Mouse (Mus musculus): ENCODE data around the gene Dapp1. TPM values are rescaled to one million over a fixed set of nuclear protein-coding genes. Genes with fewer than 3 reads are reported as not detected.

The Dapp1 gene
- total and polyA plus RNA-seq, 3 experiments: 53.5 to 63.6 (median 62.8) TPM

- dilution Hi-C loops (cut with MboI; ENCODE audit: extremely low pct_ligation_motif_present, extremely low pct_unique_long_range_greater_than_20kb, low sequenced_read_pairs) (no loop called here), in situ Hi-C loops (cut with MboI; ENCODE audit: low pct_ligation_motif_present, low pct_unique_long_range_greater_than_20kb, low sequenced_read_pairs) (no loop called here)
- Histone ChIP-seq H3K9me3 (replicated peaks; ENCODE audit: low read length) (peaks cover 9% of the 10 kb centered on the region), H3K27ac (ENCODE audit: insufficient read depth, low read depth) (no peak overlapping the region), H3K27me3 (replicated peaks) (no peaks in the 10 kb centered on the region), H3K79me2 (replicated peaks; ENCODE audit: control insufficient read depth, extremely low read depth, insufficient read depth, poor library complexity, severe bottlenecking) (peaks cover 91% of the 10 kb centered on the region), H3K4me3 (replicated peaks in 1 of 3; ENCODE audit: low read depth in 2 of 3, low read length in 2 of 3, poor library complexity in 1 of 3) (no peak overlapping the region), H3K36me3 (replicated peaks in 1 of 2; ENCODE audit: control insufficient read depth in 1 of 2, insufficient read depth in 1 of 2, low read length in 1 of 2) (peaks cover 46 to 76% of the 10 kb centered on the region in 2 experiments), H3K4me2 (ENCODE audit: insufficient read depth, low read depth, poor library complexity, severe bottlenecking) (no peak overlapping the region), H3K4me1 (ENCODE audit: control insufficient read depth in 1 of 2, insufficient read depth in 2 of 2) (peaks cover 27 to 72% of the 10 kb centered on the region in 2 experiments), H3K9ac (ENCODE audit: insufficient read depth, low read depth) (no peak overlapping the region)
- TF ChIP-seq POLR2AphosphoS2 (IDR thresholded peaks at IDR 0.05; ENCODE audit: low read depth, low read length) (0 out of 2 replicates have a peak, but pooled peaks have one; percentile 36), USF1 (IDR thresholded peaks at IDR 0.05; ENCODE audit: low read depth, low read length) (no peak)
- no peak for DNase-seq (ENCODE audit: extremely low read depth)
These were observed 5.4 kb downstream of the Dapp1 start for GRCm38 (mm10) chr3:137975856-137976423.

- no peak overlapping the region for H3K27ac ChIP-seq (ENCODE audit: insufficient read depth, low read depth)
- H3K4me3 ChIP-seq (replicated peaks in 1 of 3; ENCODE audit: low read depth in 2 of 3, low read length in 2 of 3, poor library complexity in 1 of 3): no peak overlapping the region
- no peak overlapping the region for H3K4me2 ChIP-seq (ENCODE audit: insufficient read depth, low read depth, poor library complexity, severe bottlenecking)
- dilution Hi-C loops (cut with MboI; ENCODE audit: extremely low pct_ligation_motif_present, extremely low pct_unique_long_range_greater_than_20kb, low sequenced_read_pairs): no loop called here
- H3K9ac ChIP-seq (ENCODE audit: insufficient read depth, low read depth): no peak overlapping the region
- H3K79me2 ChIP-seq (replicated peaks; ENCODE audit: control insufficient read depth, extremely low read depth, insufficient read depth, poor library complexity, severe bottlenecking): peaks cover 91% of the 10 kb centered on the region
- in situ Hi-C loops (cut with MboI; ENCODE audit: low pct_ligation_motif_present, low pct_unique_long_range_greater_than_20kb, low sequenced_read_pairs): no loop called here
- H3K36me3 ChIP-seq (replicated peaks in 1 of 2; ENCODE audit: control insufficient read depth in 1 of 2, insufficient read depth in 1 of 2, low read length in 1 of 2): peaks cover 50 to 81% of the 10 kb centered on the region in 2 experiments
- peaks cover 9% of the 10 kb centered on the region for H3K9me3 ChIP-seq (replicated peaks; ENCODE audit: low read length)
- TF ChIP-seq ZMIZ1 (IDR thresholded peaks at IDR 0.05; ENCODE audit: low read depth, low read length) (no peak), USF1 (IDR thresholded peaks at IDR 0.05; ENCODE audit: low read depth, low read length) (no peak), JUND (conservative IDR thresholded peaks at IDR 0.05; ENCODE audit: low read depth, low read length) (no peak), SMC3 (IDR thresholded peaks at IDR 0.05; ENCODE audit: low read depth, low read length) (no peak), TBP (conservative IDR thresholded peaks at IDR 0.05; ENCODE audit: low read depth, low read length) (no peak), POLR2A (IDR thresholded peaks at IDR 0.05; ENCODE audit: low read depth, low read length) (no peak), ETS1 (conservative IDR thresholded peaks at IDR 0.05; ENCODE audit: low read depth, low read length) (no peak), JUN (IDR thresholded peaks at IDR 0.05; ENCODE audit: insufficient read depth, low read depth, low read length) (no peak), CHD1 (IDR thresholded peaks at IDR 0.05; ENCODE audit: low read depth, low read length) (no peak)
- H3K4me1 ChIP-seq (ENCODE audit: control insufficient read depth in 1 of 2, insufficient read depth in 2 of 2): peaks cover 30 to 77% of the 10 kb centered on the region in 2 experiments
- H3K27me3 ChIP-seq (replicated peaks): no peaks in the 10 kb centered on the region
- DNase-seq (ENCODE audit: extremely low read depth): no peak
These were observed 5.9 kb downstream of the Dapp1 start for GRCm38 (mm10) chr3:137975435-137975834.

GRCm38 (mm10) chr3:137974306-137974705 lies 7.0 kb downstream of the Dapp1 start:
- H3K79me2 ChIP-seq (replicated peaks; ENCODE audit: control insufficient read depth, extremely low read depth, insufficient read depth, poor library complexity, severe bottlenecking): peaks cover 87% of the 10 kb centered on the region
- DNase-seq (ENCODE audit: extremely low read depth): no peak
- H3K27ac ChIP-seq (ENCODE audit: insufficient read depth, low read depth): no peak overlapping the region
- no peak overlapping the region for H3K9ac ChIP-seq (ENCODE audit: insufficient read depth, low read depth)
- no peak overlapping the region for H3K4me2 ChIP-seq (ENCODE audit: insufficient read depth, low read depth, poor library complexity, severe bottlenecking)
- H3K27me3 ChIP-seq (replicated peaks): no peaks in the 10 kb centered on the region
- dilution Hi-C loops (cut with MboI; ENCODE audit: extremely low pct_ligation_motif_present, extremely low pct_unique_long_range_greater_than_20kb, low sequenced_read_pairs) (no loop called here), in situ Hi-C loops (cut with MboI; ENCODE audit: low pct_ligation_motif_present, low pct_unique_long_range_greater_than_20kb, low sequenced_read_pairs) (loop anchor here (25.0 kb wide), 1 partner anchor 463 kb away; the partner anchor contains the start of gene Adh5)
- TF ChIP-seq NELFE (IDR thresholded peaks at IDR 0.05; ENCODE audit: low read depth, low read length): no peak
- no peak for TF ChIP-seq MAFK (IDR thresholded peaks at IDR 0.05; ENCODE audit: insufficient replicate concordance, low read length)
- TF ChIP-seq UBTF (IDR thresholded peaks at IDR 0.05; ENCODE audit: low read depth, low read length): no peak
- no peak for TF ChIP-seq RAD21 (IDR thresholded peaks at IDR 0.05; ENCODE audit: low read depth, low read length)
- TF ChIP-seq MAZ (IDR thresholded peaks at IDR 0.05; ENCODE audit: low read depth, low read length): no peak
- no peak for TF ChIP-seq POLR2AphosphoS2 (IDR thresholded peaks at IDR 0.05; ENCODE audit: low read depth, low read length)
- no peak for TF ChIP-seq ZMIZ1 (IDR thresholded peaks at IDR 0.05; ENCODE audit: low read depth, low read length)
- no peak for TF ChIP-seq MXI1 (IDR thresholded peaks at IDR 0.05; ENCODE audit: low read depth, low read length)
- no peak for TF ChIP-seq E2F4 (IDR thresholded peaks at IDR 0.05; ENCODE audit: insufficient replicate concordance, low read depth, low read length)
- no peak for TF ChIP-seq MAX (IDR thresholded peaks at IDR 0.05; ENCODE audit: low read length)
- no peak for TF ChIP-seq IRF4 (IDR thresholded peaks at IDR 0.05; ENCODE audit: low read depth, low read length)
- no peak for TF ChIP-seq CHD2 (IDR thresholded peaks at IDR 0.05; ENCODE audit: low read length)
- no peak for TF ChIP-seq ZC3H11A (IDR thresholded peaks at IDR 0.05; ENCODE audit: low read depth, low read length)
- no peak for TF ChIP-seq CHD1 (IDR thresholded peaks at IDR 0.05; ENCODE audit: low read depth, low read length)
- peaks cover 9% of the 10 kb centered on the region for H3K9me3 ChIP-seq (replicated peaks; ENCODE audit: low read length)
- peaks cover 30 to 80% of the 10 kb centered on the region in 2 experiments for H3K4me1 ChIP-seq (ENCODE audit: control insufficient read depth in 1 of 2, insufficient read depth in 2 of 2)
- peaks cover 54 to 85% of the 10 kb centered on the region in 2 experiments for H3K36me3 ChIP-seq (replicated peaks in 1 of 2; ENCODE audit: control insufficient read depth in 1 of 2, insufficient read depth in 1 of 2, low read length in 1 of 2)
- H3K4me3 ChIP-seq (replicated peaks in 1 of 3; ENCODE audit: low read depth in 2 of 3, low read length in 2 of 3, poor library complexity in 1 of 3): no peak overlapping the region

Data from CH12.LX (cell line).